Mouse (Mus musculus) myocyte (in vitro differentiated cells): ENCODE results near the gene Fcho2. TPM values are rescaled to one million over a fixed set of nuclear protein-coding genes. Genes with fewer than 3 reads are reported as not detected.

ENCODE experiments used
- H3K27me3 ChIP-seq: one replicate; pipeline ENCODE4 v1.6.1; 2011; ENCODE audit not compliant: control insufficient read depth, insufficient read depth, insufficient read length
- H3K36me3 ChIP-seq: one replicate; pipeline ENCODE4 v1.6.1; 2011; ENCODE audit not compliant: control insufficient read depth, insufficient read depth
- H3K4me2 ChIP-seq: one replicate; pipeline ENCODE4 v1.6.1; 2011; ENCODE audit warnings: low read depth, control low read depth
- H3K4me3 ChIP-seq: one replicate; pipeline ENCODE4 v1.5.1; 2011; ENCODE audit warnings: mild to moderate bottlenecking, control low read depth, moderate library complexity
- H3K79me2 ChIP-seq: one replicate; pipeline ENCODE4 v1.6.1; 2011; ENCODE audit not compliant: control insufficient read depth, insufficient read depth
- H3ac ChIP-seq: one replicate; pipeline ENCODE4 v1.6.1; 2011; ENCODE audit not compliant: control insufficient read depth, insufficient read length
- CEBPB ChIP-seq: IDR thresholded peaks from 2 replicates; pipeline ENCODE4 v1.6.1; 2011; ENCODE audit warnings: mild to moderate bottlenecking, moderate library complexity; ENCODE audit not compliant: poor library complexity, insufficient read depth, severe bottlenecking
- E2F4 ChIP-seq: IDR thresholded peaks from one replicate; pipeline ENCODE4 v1.6.1; 2011; ENCODE audit warnings: mild to moderate bottlenecking, control low read depth, moderate library complexity; ENCODE audit not compliant: insufficient read depth
- MAX ChIP-seq: IDR thresholded peaks from one replicate; pipeline ENCODE4 v1.6.1; 2011; ENCODE audit warnings: low read depth, mild to moderate bottlenecking, control low read depth
- MYOD1 ChIP-seq, 3 experiments: IDR thresholded peaks; one replicate each; pipeline ENCODE4 v1.6.1; 2011; ENCODE audit warnings: control low read depth in 2 of 3, low read depth in 2 of 3, mild to moderate bottlenecking in 2 of 3, moderate library complexity in 1 of 3; ENCODE audit not compliant: insufficient read length in 2 of 3, control insufficient read depth in 1 of 3
- MYOG ChIP-seq, 3 experiments: IDR thresholded peaks; one replicate each; pipeline ENCODE4 v1.6.1; 2011; ENCODE audit warnings: control low read depth in 2 of 3, low read depth in 2 of 3, mild to moderate bottlenecking in 2 of 3; ENCODE audit not compliant: insufficient read length in 2 of 3, control insufficient read depth in 1 of 3, insufficient read depth in 1 of 3
- POLR2A ChIP-seq: IDR thresholded peaks from one replicate; pipeline ENCODE4 v1.6.1; 2011; ENCODE audit warnings: low read depth, mild to moderate bottlenecking, control low read depth, moderate library complexity; ENCODE audit not compliant: insufficient read length
- POLR2AphosphoS2 ChIP-seq: IDR thresholded peaks from one replicate; pipeline ENCODE4 v1.6.1; 2011; ENCODE audit warnings: low read depth, control low read depth; ENCODE audit not compliant: insufficient read length
- REST ChIP-seq: IDR thresholded peaks from one replicate; pipeline ENCODE4 v1.6.1; 2011; ENCODE audit warnings: mild to moderate bottlenecking, control low read depth, moderate library complexity; ENCODE audit not compliant: insufficient read depth, insufficient read length
- SRF ChIP-seq: IDR thresholded peaks from one replicate; pipeline ENCODE4 v1.6.1; 2011; ENCODE audit warnings: low read depth; ENCODE audit not compliant: control insufficient read depth, insufficient read length
- TCF12 ChIP-seq: IDR thresholded peaks from one replicate; pipeline ENCODE4 v1.6.1; 2011; ENCODE audit warnings: mild to moderate bottlenecking, control low read depth; ENCODE audit not compliant: poor library complexity, insufficient read depth, severe bottlenecking
- TCF3 ChIP-seq: IDR thresholded peaks from one replicate; pipeline ENCODE4 v1.6.1; 2011; ENCODE audit warnings: low read depth, control low read depth; ENCODE audit not compliant: insufficient read length
- USF1 ChIP-seq: IDR thresholded peaks from one replicate; pipeline ENCODE4 v1.6.1; 2011; ENCODE audit warnings: low read depth, mild to moderate bottlenecking, control low read depth, moderate library complexity
- polyA plus RNA-seq: library from polyadenylated mRNA; unstranded; fragments of >200 nt; fragmentation: generic; extraction: Trizol; gene quantifications from one replicate; pipeline ENCODE4 v1.2.1, GENCODE M21; 2012; ENCODE audit warnings: missing spikeins

Fcho2 gene
- polyA plus RNA-seq, 1 experiment, result 3.9 TPM

GRCm38 (mm10) chr13:98699051-98699744 lies 116.1 kb downstream of the Fcho2 start:
- H3K79me2 ChIP-seq, result no peaks in the 10 kb centered on the region
- H3K36me3 ChIP-seq, result no peaks in the 10 kb centered on the region
- no peaks in the 10 kb centered on the region for H3K27me3 ChIP-seq
- H3ac ChIP-seq, result no peak overlapping the region
- H3K4me3 ChIP-seq, result no peak overlapping the region
- H3K4me2 ChIP-seq, result no peak overlapping the region
- no peak for TF ChIP-seq E2F4
- TF ChIP-seq SRF, result no peak
- TF ChIP-seq CEBPB, result no peak
- TF ChIP-seq POLR2A, result no peak
- no peak for TF ChIP-seq MYOG (IDR thresholded peaks at IDR 0.05; ENCODE audit: control insufficient read depth in 1 of 3, insufficient read depth in 1 of 3, insufficient read length in 2 of 3, low read depth in 2 of 3)
- TF ChIP-seq POLR2AphosphoS2, result no peak
- no peak for TF ChIP-seq USF1
- no peak for TF ChIP-seq TCF3
- TF ChIP-seq MAX, result no peak
- TF ChIP-seq MYOD1 (IDR thresholded peaks at IDR 0.05; ENCODE audit: control insufficient read depth in 1 of 3, insufficient read length in 2 of 3, low read depth in 2 of 3), result no peak
- no peak for TF ChIP-seq REST
- no peak for TF ChIP-seq TCF12

GRCm38 (mm10) chr13:98696716-98697115 lies 118.5 kb downstream of the Fcho2 start:
- TF ChIP-seq MYOG (IDR thresholded peaks at IDR 0.05; ENCODE audit: control insufficient read depth in 1 of 3, insufficient read depth in 1 of 3, insufficient read length in 2 of 3, low read depth in 2 of 3), result no peak
- TF ChIP-seq E2F4, result no peak
- TF ChIP-seq TCF3, result no peak
- TF ChIP-seq POLR2AphosphoS2, result no peak
- no peak for TF ChIP-seq USF1
- TF ChIP-seq MAX, result no peak
- TF ChIP-seq POLR2A, result no peak
- TF ChIP-seq MYOD1 (IDR thresholded peaks at IDR 0.05; ENCODE audit: control insufficient read depth in 1 of 3, insufficient read length in 2 of 3, low read depth in 2 of 3), result no peak
- TF ChIP-seq SRF, result no peak
- TF ChIP-seq CEBPB, result no peak
- no peak for TF ChIP-seq TCF12
- no peak for TF ChIP-seq REST
- H3K79me2 ChIP-seq, result no peaks in the 10 kb centered on the region
- no peak overlapping the region for H3K4me3 ChIP-seq

GRCm38 (mm10) chr13:98695546-98695945 lies 119.7 kb downstream of the Fcho2 start:
- H3K27me3 ChIP-seq, result no peaks in the 10 kb centered on the region
- no peak overlapping the region for H3K4me3 ChIP-seq
- H3K36me3 ChIP-seq, result no peaks in the 10 kb centered on the region
- no peaks in the 10 kb centered on the region for H3K79me2 ChIP-seq
- TF ChIP-seq SRF, result no peak
- no peak for TF ChIP-seq POLR2AphosphoS2
- TF ChIP-seq MYOG (IDR thresholded peaks at IDR 0.05; ENCODE audit: control insufficient read depth in 1 of 3, insufficient read depth in 1 of 3, insufficient read length in 2 of 3, low read depth in 2 of 3), result no peak
- TF ChIP-seq TCF3, result no peak
- no peak for TF ChIP-seq POLR2A
- TF ChIP-seq TCF12, result no peak
- no peak for TF ChIP-seq REST
- TF ChIP-seq MYOD1 (IDR thresholded peaks at IDR 0.05; ENCODE audit: control insufficient read depth in 1 of 3, insufficient read length in 2 of 3, low read depth in 2 of 3), result no peak
- no peak for TF ChIP-seq USF1
- no peak overlapping the region for H3K4me2 ChIP-seq
- H3ac ChIP-seq, result no peak overlapping the region

More at GRCm38 (mm10) chr13:98696716-98697115, 118.5 kb downstream of the Fcho2 start:
- Histone ChIP-seq H3K27me3 (no peaks in the 10 kb centered on the region), H3K4me2 (no peak overlapping the region), H3K36me3 (no peaks in the 10 kb centered on the region), H3ac (no peak overlapping the region)

GRCm38 (mm10) chr13:98694773-98695314 lies 120.4 kb downstream of the Fcho2 start, which contains the start of gene Tmem171:
TSS of gene Tmem171 (minus strand) at chr13:98694834.
- Histone ChIP-seq H3K36me3 (no peaks in the 10 kb centered on the region), H3K4me2 (no peak within 1 kb of the TSS), H3K27me3 (no peaks in the 10 kb centered on the region), H3ac (no peak within 1 kb of the TSS), H3K4me3 (no peak within 1 kb of the TSS), H3K79me2 (no peaks in the 10 kb centered on the region)
- no peak for TF ChIP-seq MAX
- TF ChIP-seq POLR2A, result no peak
- no peak for TF ChIP-seq USF1
- no peak for TF ChIP-seq MYOD1 (IDR thresholded peaks at IDR 0.05; ENCODE audit: control insufficient read depth in 1 of 3, insufficient read length in 2 of 3, low read depth in 2 of 3)
- TF ChIP-seq CEBPB, result no peak
- TF ChIP-seq TCF12, result no peak
- no peak for TF ChIP-seq E2F4
- no peak for TF ChIP-seq TCF3
- no peak for TF ChIP-seq SRF
- TF ChIP-seq MYOG (IDR thresholded peaks at IDR 0.05; ENCODE audit: control insufficient read depth in 1 of 3, insufficient read depth in 1 of 3, insufficient read length in 2 of 3, low read depth in 2 of 3), result no peak
- TF ChIP-seq REST, result no peak
- TF ChIP-seq POLR2AphosphoS2, result no peak
